Mouse (Mus musculus) MEL (cell line): ENCODE measurements around the gene Tagap. TPM values are rescaled to one million over a fixed set of nuclear protein-coding genes. Genes with fewer than 3 reads are reported as not detected.

ENCODE experiments used
- DNase-seq: peaks from one replicate; pipeline ENCODE4 v3.0.0; 2011; ENCODE audit warnings: low read depth, low spot score
- H3K27ac ChIP-seq: 2 replicates; pipeline ENCODE4 v1.5.1; 2012; ENCODE audit warnings: low read depth, mild to moderate bottlenecking, control low read depth, low read length, moderate library complexity; ENCODE audit not compliant: control insufficient read depth
- H3K27me3 ChIP-seq, 2 experiments: fragments of 150-350 bp in 1 of 2; sonication (generic) in 1 of 2; 2 replicates each; pipeline ENCODE4 v1.6.1; 2012; ENCODE audit warnings: low read length in 2 of 2, mild to moderate bottlenecking in 2 of 2, improper control_type of control experiment in 1 of 2, moderate library complexity in 1 of 2; ENCODE audit not compliant: insufficient read depth in 2 of 2, control insufficient read depth in 1 of 2
- H3K36me3 ChIP-seq, 2 experiments: 2 replicates each; pipeline ENCODE4 v1.6.1; 2012 to 2014; ENCODE audit warnings: low read length in 2 of 2, improper control_type of control experiment in 1 of 2, inconsistent platforms in 1 of 2, mild to moderate bottlenecking in 1 of 2; ENCODE audit not compliant: insufficient read depth in 2 of 2, control insufficient read depth in 1 of 2
- H3K4me1 ChIP-seq, 2 experiments: fragments of 150-350 bp in 1 of 2; sonication (generic) in 1 of 2; 2 replicates each; pipeline ENCODE4 v1.6.1; 2012; ENCODE audit warnings: low read length in 2 of 2, improper control_type of control experiment in 1 of 2, mild to moderate bottlenecking in 1 of 2; ENCODE audit not compliant: insufficient read depth in 2 of 2, control insufficient read depth in 1 of 2
- H3K4me3 ChIP-seq, 2 experiments: fragments of 150-350 bp in 1 of 2; sonication (generic) in 1 of 2; 2 replicates each; pipeline ENCODE4 v1.5.1; 2012; ENCODE audit warnings: low read depth in 2 of 2, low read length in 2 of 2, mild to moderate bottlenecking in 2 of 2, moderate library complexity in 2 of 2, control low read depth in 1 of 2, improper control_type of control experiment in 1 of 2; ENCODE audit not compliant: control insufficient read depth in 1 of 2, insufficient read depth in 1 of 2
- H3K79me2 ChIP-seq: 2 replicates; pipeline ENCODE4 v1.6.1; 2012; ENCODE audit warnings: mild to moderate bottlenecking, low read length, moderate library complexity; ENCODE audit not compliant: control insufficient read depth, poor library complexity, insufficient read depth
- H3K9ac ChIP-seq: 2 replicates; pipeline ENCODE4 v1.6.1; 2012; ENCODE audit warnings: low read depth, mild to moderate bottlenecking, control low read depth, low read length, moderate library complexity; ENCODE audit not compliant: control insufficient read depth, poor library complexity, severe bottlenecking
- H3K9me3 ChIP-seq: fragments of 150-350 bp; sonication (generic); replicated peaks from 2 replicates; pipeline ENCODE4 v1.6.1; 2012; ENCODE audit warnings: mild to moderate bottlenecking, low read length, improper control_type of control experiment, moderate library complexity; ENCODE audit not compliant: insufficient read depth
- BHLHE40 ChIP-seq: IDR thresholded peaks from 2 replicates; pipeline ENCODE4 v1.6.1; 2012; ENCODE audit warnings: low read depth, mild to moderate bottlenecking, inconsistent platforms, low read length, improper control_type of control experiment, borderline replicate concordance
- CHD1 ChIP-seq: IDR thresholded peaks from 2 replicates; pipeline ENCODE4 v1.6.1; 2012; ENCODE audit warnings: low read depth, mild to moderate bottlenecking, inconsistent platforms, low read length, improper control_type of control experiment
- CHD2 ChIP-seq: IDR thresholded peaks from 2 replicates; pipeline ENCODE4 v1.6.1; 2011; ENCODE audit warnings: low read length, improper control_type of control experiment
- ETS1 ChIP-seq: IDR thresholded peaks from 2 replicates; pipeline ENCODE4 v1.6.1; 2012; ENCODE audit warnings: low read depth, mild to moderate bottlenecking, inconsistent platforms, low read length, improper control_type of control experiment, moderate library complexity
- GABPA ChIP-seq: IDR thresholded peaks from 2 replicates; pipeline ENCODE4 v1.6.1; 2012; ENCODE audit warnings: low read depth, mild to moderate bottlenecking, inconsistent platforms, low read length, improper control_type of control experiment, moderate library complexity
- GATA1 ChIP-seq: IDR thresholded peaks from 2 replicates; pipeline ENCODE4 v1.6.1; 2011; ENCODE audit warnings: low read depth, low read length, improper control_type of control experiment
- HCFC1 ChIP-seq: IDR thresholded peaks from 2 replicates; pipeline ENCODE4 v1.6.1; 2012; ENCODE audit warnings: low read depth, mild to moderate bottlenecking, inconsistent platforms, low read length, improper control_type of control experiment, moderate library complexity
- JUND ChIP-seq: IDR thresholded peaks from 2 replicates; pipeline ENCODE4 v1.6.1; 2011; ENCODE audit warnings: low read depth, mild to moderate bottlenecking, improper control_type of control experiment, low read length
- KAT2A ChIP-seq: conservative IDR thresholded peaks from 2 replicates; pipeline ENCODE4 v1.6.1; 2012; ENCODE audit warnings: low read depth, low read length, improper control_type of control experiment, inconsistent platforms
- MAZ ChIP-seq: IDR thresholded peaks from 2 replicates; pipeline ENCODE4 v1.6.1; 2012; ENCODE audit warnings: low read depth, mild to moderate bottlenecking, inconsistent platforms, low read length, improper control_type of control experiment
- MEF2A ChIP-seq: IDR thresholded peaks from 2 replicates; pipeline ENCODE4 v1.6.1; 2014; ENCODE audit warnings: low read depth, mild to moderate bottlenecking, inconsistent platforms, low read length, improper control_type of control experiment; ENCODE audit not compliant: poor library complexity, insufficient replicate concordance, severe bottlenecking; ENCODE audit errors: extremely low read depth
- MXI1 ChIP-seq: IDR thresholded peaks from 2 replicates; pipeline ENCODE4 v1.6.1; 2011; ENCODE audit warnings: mild to moderate bottlenecking, low read depth, low read length, improper control_type of control experiment
- MYB ChIP-seq: IDR thresholded peaks from 2 replicates; pipeline ENCODE4 v1.6.1; 2011; ENCODE audit warnings: mild to moderate bottlenecking, low read depth, low read length, improper control_type of control experiment
- NELFE ChIP-seq: IDR thresholded peaks from 2 replicates; pipeline ENCODE4 v1.6.1; 2011; ENCODE audit warnings: low read depth, low read length, improper control_type of control experiment
- NRF1 ChIP-seq: IDR thresholded peaks from 2 replicates; pipeline ENCODE4 v1.6.1; 2014; ENCODE audit warnings: low read depth, mild to moderate bottlenecking, inconsistent platforms, low read length, improper control_type of control experiment, moderate library complexity; ENCODE audit not compliant: poor library complexity, insufficient read depth, severe bottlenecking
- POLR2AphosphoS2 ChIP-seq: IDR thresholded peaks from 2 replicates; pipeline ENCODE4 v1.6.1; 2011; ENCODE audit warnings: low read length, improper control_type of control experiment
- POLR2AphosphoS5 ChIP-seq: IDR thresholded peaks from 2 replicates; pipeline ENCODE4 v1.6.1; 2012; ENCODE audit warnings: low read depth, borderline replicate concordance, mild to moderate bottlenecking, inconsistent platforms, low read length, moderate library complexity, mixed read lengths
- RAD21 ChIP-seq: IDR thresholded peaks from 2 replicates; pipeline ENCODE4 v1.6.1; 2011; ENCODE audit warnings: mild to moderate bottlenecking, low read depth, low read length, improper control_type of control experiment
- SIN3A ChIP-seq: IDR thresholded peaks from 2 replicates; pipeline ENCODE4 v1.6.1; 2012; ENCODE audit warnings: low read length, improper control_type of control experiment, inconsistent platforms
- SMC3 ChIP-seq: IDR thresholded peaks from 2 replicates; pipeline ENCODE4 v1.6.1; 2011; ENCODE audit warnings: low read depth, low read length, improper control_type of control experiment
- TAL1 ChIP-seq: IDR thresholded peaks from 2 replicates; pipeline ENCODE4 v1.6.1; 2012; ENCODE audit warnings: mild to moderate bottlenecking, inconsistent platforms, low read length, moderate library complexity, mixed read lengths
- TBP ChIP-seq: IDR thresholded peaks from 2 replicates; pipeline ENCODE4 v1.8.0; 2011; ENCODE audit warnings: low read depth, low read length, improper control_type of control experiment
- TCF12 ChIP-seq: IDR thresholded peaks from 2 replicates; pipeline ENCODE4 v1.6.1; 2014; ENCODE audit warnings: low read depth, mild to moderate bottlenecking, inconsistent platforms, low read length, improper control_type of control experiment, moderate library complexity
- UBTF ChIP-seq: IDR thresholded peaks from 2 replicates; pipeline ENCODE4 v1.6.1; 2012; ENCODE audit warnings: low read depth, mild to moderate bottlenecking, inconsistent platforms, low read length, improper control_type of control experiment, moderate library complexity, borderline replicate concordance; ENCODE audit not compliant: insufficient read depth
- USF1 ChIP-seq: IDR thresholded peaks from 2 replicates; pipeline ENCODE4 v1.6.1; 2014; ENCODE audit warnings: low read depth, mild to moderate bottlenecking, inconsistent platforms, low read length, improper control_type of control experiment, moderate library complexity
- ZKSCAN1 ChIP-seq: IDR thresholded peaks from 2 replicates; pipeline ENCODE4 v1.6.1; 2012; ENCODE audit warnings: low read depth, mild to moderate bottlenecking, inconsistent platforms, low read length, improper control_type of control experiment, moderate library complexity
- ZNF384 ChIP-seq: IDR thresholded peaks from 2 replicates; pipeline ENCODE4 v1.6.1; 2012; ENCODE audit warnings: low read depth, mild to moderate bottlenecking, inconsistent platforms, low read length, improper control_type of control experiment
- polyA plus RNA-seq, 2 experiments: library from polyadenylated mRNA; stranded (reverse) in 1 of 2; unstranded in 1 of 2; fragments of >175 nt in 1 of 2; fragments of >200 nt in 1 of 2; gene quantifications; 2 replicates each; pipeline versions ENCODE4 v1.2.1 to v1.2.4; 2012; ENCODE audit warnings: low replicate concordance in 2 of 2, low read depth in 1 of 2; ENCODE audit not compliant: insufficient read length in 2 of 2, insufficient read depth in 1 of 2, missing spikeins in 1 of 2
- total RNA-seq: library from RNA; depleted of rRNA; stranded (reverse); fragments of 300-350 nt; gene quantifications from 2 replicates; pipeline ENCODE4 v1.2.3, GENCODE M21; 2012

The Tagap gene
- total and polyA plus RNA-seq, 3 experiments, result 4.3 to 4.5 TPM; not detected in 1

- Histone ChIP-seq H3K27ac (no peak overlapping the region), H3K4me3 (no peak overlapping the region)
- TF ChIP-seq GATA1 (no peak), CHD1 (no peak), GABPA (no peak), NELFE (no peak), POLR2AphosphoS5 (no peak), NRF1 (no peak), SIN3A (no peak), ZNF384 (no peak), CHD2 (no peak), POLR2AphosphoS2 (no peak), MXI1 (no peak), USF1 (no peak), MAZ (no peak), ZKSCAN1 (no peak), KAT2A (no peak), HCFC1 (no peak), UBTF (no peak), MYB (no peak), ETS1 (no peak)
Observed at GRCm38 (mm10) chr17:7876541-7876940, 49.3 kb upstream of the Tagap start.

GRCm38 (mm10) chr17:7877191-7877764 is 48.5 kb upstream of the Tagap start:
- no peaks in the 10 kb centered on the region for H3K36me3 ChIP-seq
- no peaks in the 10 kb centered on the region for H3K9me3 ChIP-seq
- H3K4me1 ChIP-seq, result no peaks in the 10 kb centered on the region
- H3K27me3 ChIP-seq, result peaks cover 2 to 4% of the 10 kb centered on the region in 2 experiments; a peak in 1 of 4 replicates
- TF ChIP-seq SMC3 (no peak), NRF1 (no peak), TAL1 (no peak), NELFE (no peak), KAT2A (no peak), RAD21 (no peak), MAZ (no peak), MEF2A (no peak), JUND (no peak), POLR2AphosphoS2 (no peak), TCF12 (no peak), BHLHE40 (no peak), TBP (no peak), UBTF (no peak), GABPA (no peak)
- DNase-seq, result no peak
- no peaks in the 10 kb centered on the region for H3K79me2 ChIP-seq
- no peak overlapping the region for H3K27ac ChIP-seq
- no peak overlapping the region for H3K9ac ChIP-seq
- H3K4me3 ChIP-seq, result no peak overlapping the region

More at GRCm38 (mm10) chr17:7876541-7876940, 49.3 kb upstream of the Tagap start:
- no peak for DNase-seq
- H3K4me1 ChIP-seq, result no peaks in the 10 kb centered on the region
- H3K9me3 ChIP-seq, result no peaks in the 10 kb centered on the region
- no peak overlapping the region for H3K9ac ChIP-seq
- H3K79me2 ChIP-seq, result no peaks in the 10 kb centered on the region
- no peaks in the 10 kb centered on the region for H3K36me3 ChIP-seq
- H3K27me3 ChIP-seq, result peaks cover 0 to 4% of the 10 kb centered on the region in 2 experiments; a peak in 1 of 4 replicates
